Mouse (Mus musculus): Measurements from ENCODE around the gene Gcnt1.

Gene Gcnt1

DNA sequence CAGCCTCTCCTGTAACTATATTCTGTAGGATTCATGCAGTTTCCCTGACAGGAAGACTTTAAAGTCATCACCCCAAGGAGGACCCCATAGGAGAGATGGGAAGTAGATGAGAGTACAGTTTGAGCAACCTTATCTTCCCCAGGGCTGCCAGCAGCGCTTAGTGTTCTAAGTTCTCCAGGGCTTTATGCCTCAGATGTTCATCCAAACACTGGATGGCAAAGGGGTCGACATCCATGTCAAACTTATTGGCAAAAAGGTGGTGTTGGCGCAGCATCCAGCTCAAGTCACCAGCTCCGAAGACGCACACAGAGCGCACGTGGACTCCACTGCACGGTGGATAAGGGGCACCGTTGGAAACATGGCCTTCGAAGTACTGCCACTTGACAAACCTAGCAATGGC is 43.7 kb downstream of the Gcnt1 start:
- DNase-seq (ENCODE audit: extremely low read depth, low read depth, low spot score) = no peak

GRCm38 (mm10) chr19:17327881-17328404 is 44.7 kb downstream of the Gcnt1 start:
- no peak for DNase-seq (ENCODE audit: extremely low read depth, low read depth, low spot score)

- DNase-seq (ENCODE audit: extremely low read depth, low read depth, low spot score) = no peak
These were observed 48.9 kb downstream of the Gcnt1 start for GRCm38 (mm10) chr19:17323689-17324241.

- no peak for DNase-seq (ENCODE audit: extremely low read depth, low read depth, low spot score)
These were observed 49.5 kb downstream of the Gcnt1 start for GRCm38 (mm10) chr19:17323006-17323688.

GRCm38 (mm10) chr19:17319770-17320169 is 52.9 kb downstream of the Gcnt1 start:
- DNase-seq (ENCODE audit: extremely low read depth, low read depth, low spot score) = no peak

DNA sequence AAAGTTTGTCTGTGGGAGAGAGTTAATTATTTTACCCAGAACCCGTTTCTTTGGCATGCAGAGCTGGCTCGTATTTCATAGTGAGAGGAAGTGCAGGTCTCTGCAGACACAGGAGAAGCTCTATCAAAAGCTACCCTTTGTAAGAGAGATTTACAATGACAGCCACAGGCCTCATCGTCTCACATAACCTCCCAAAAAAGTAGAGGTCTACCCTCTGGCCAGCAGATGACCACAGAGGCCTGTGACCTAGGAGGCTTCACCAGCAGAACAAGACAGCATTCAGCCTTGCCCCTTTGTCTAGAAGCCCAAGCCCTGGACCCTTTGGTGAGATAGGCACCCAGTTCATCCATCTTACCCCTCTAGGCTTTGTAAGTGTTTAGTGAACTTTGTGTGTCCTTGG is 53.9 kb downstream of the Gcnt1 start:
- DNase-seq (ENCODE audit: extremely low read depth, low read depth, low spot score) = no peak

DNA sequence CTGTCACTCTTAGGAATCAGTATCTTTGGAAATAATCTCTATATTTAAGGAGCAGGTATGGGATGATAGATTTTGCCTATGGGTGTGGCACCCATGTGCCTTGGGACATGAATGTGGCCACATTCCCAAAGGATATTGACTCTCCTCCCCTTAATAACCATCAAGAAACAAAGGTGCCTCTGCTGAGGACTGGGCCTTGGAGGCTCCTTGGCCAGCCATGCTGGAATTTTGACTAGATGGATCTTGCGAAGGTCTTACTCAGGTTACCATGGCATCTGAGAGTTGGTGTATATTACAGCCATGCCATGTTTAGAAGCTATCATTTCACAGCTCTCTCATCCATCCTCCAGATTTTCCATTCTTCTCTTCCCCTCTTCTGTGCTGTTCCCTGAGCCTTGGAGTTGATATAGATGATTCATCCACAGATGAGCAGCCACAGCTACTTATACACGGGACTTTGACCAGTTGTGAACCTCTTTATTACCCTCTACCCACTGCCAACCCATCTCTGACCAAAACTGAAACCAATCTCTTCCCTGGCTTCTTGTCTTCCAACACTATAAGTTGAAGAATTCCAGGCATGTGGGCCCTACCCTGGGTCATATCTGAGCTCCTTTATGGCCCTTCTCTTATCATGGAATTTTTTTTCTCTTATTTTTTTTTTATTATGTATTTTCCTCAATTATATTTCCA is 56.2 kb downstream of the Gcnt1 start:
- DNase-seq (ENCODE audit: extremely low read depth, low read depth, low spot score) = no peak

GRCm38 (mm10) chr19:17314451-17314850 is 58.2 kb downstream of the Gcnt1 start:
- DNase-seq (ENCODE audit: extremely low read depth, low read depth, low spot score) = no peak

GRCm38 (mm10) chr19:17313766-17314165 is 58.9 kb downstream of the Gcnt1 start:
- DNase-seq (ENCODE audit: extremely low read depth, low read depth, low spot score) = no peak

DNA sequence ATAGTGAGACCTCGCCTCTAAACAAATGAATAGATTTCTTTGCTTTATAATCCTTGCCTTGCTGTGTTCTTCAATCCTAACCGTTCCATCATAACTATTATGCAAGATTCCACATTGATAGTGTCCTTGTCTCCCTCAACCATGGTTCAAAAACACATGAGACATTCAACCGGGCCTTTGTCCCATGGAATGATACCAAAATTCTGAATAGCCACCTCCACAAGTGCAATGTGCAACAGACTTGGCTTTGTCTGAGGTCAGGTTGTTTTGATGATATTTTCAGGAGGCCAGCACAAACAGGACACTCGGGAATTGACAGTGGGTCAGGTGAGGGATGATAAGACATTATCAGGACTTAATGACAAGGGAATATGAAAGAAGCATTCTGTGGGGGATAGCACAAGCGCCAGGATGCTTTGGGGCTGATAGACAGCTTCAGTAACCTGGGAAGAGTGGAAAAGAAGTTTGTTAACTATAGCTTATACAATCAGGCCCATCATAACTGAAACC is 59.9 kb downstream of the Gcnt1 start:
- no peak for DNase-seq (ENCODE audit: extremely low read depth, low read depth, low spot score)

DNA sequence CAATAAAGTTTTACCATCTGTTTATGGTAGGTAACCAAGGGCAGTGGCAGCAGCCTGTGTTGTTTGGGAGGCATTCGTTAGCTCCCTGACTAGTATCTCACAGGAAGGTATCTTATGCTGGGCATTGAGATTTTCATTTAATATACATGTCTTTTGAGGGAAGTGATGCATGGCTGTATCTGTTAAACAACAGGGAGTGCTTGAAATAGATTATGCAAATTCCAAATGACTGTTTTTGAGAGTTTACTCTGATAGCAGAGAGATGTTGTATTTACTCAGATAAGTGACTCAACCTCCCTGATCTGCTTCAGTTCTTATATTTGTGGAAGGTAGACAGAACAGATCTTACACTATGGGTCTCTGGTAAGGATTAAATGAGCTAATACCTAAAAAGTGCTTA is 61.1 kb downstream of the Gcnt1 start:
- DNase-seq (ENCODE audit: extremely low read depth, low read depth, low spot score) = no peak

- no peak for DNase-seq (ENCODE audit: extremely low read depth, low read depth, low spot score)
These were observed 61.6 kb downstream of the Gcnt1 start for GRCm38 (mm10) chr19:17311031-17311430.

- DNase-seq (ENCODE audit: extremely low read depth, low read depth, low spot score) = no peak
These were observed 76.6 kb downstream of the Gcnt1 start for GRCm38 (mm10) chr19:17296081-17296480.

- no peak for DNase-seq (ENCODE audit: extremely low read depth, low read depth, low spot score)
These were observed 77.4 kb downstream of the Gcnt1 start for GRCm38 (mm10) chr19:17295211-17295766.

- no peak for DNase-seq (ENCODE audit: extremely low read depth, low read depth, low spot score)
These were observed 78.5 kb downstream of the Gcnt1 start for GRCm38 (mm10) chr19:17294136-17294535.

GRCm38 (mm10) chr19:17289526-17289925 is 83.1 kb downstream of the Gcnt1 start:
- no peak for DNase-seq (ENCODE audit: extremely low read depth, low read depth, low spot score)

- DNase-seq (ENCODE audit: extremely low read depth, low read depth, low spot score) = no peak
These were observed 86.6 kb downstream of the Gcnt1 start for GRCm38 (mm10) chr19:17286004-17286403.

- no peak for DNase-seq (ENCODE audit: extremely low read depth, low read depth, low spot score)
These were observed 89.3 kb downstream of the Gcnt1 start for GRCm38 (mm10) chr19:17283317-17283716.

GRCm38 (mm10) chr19:17278381-17279051 is 94.1 kb downstream of the Gcnt1 start:
- no peak for DNase-seq (ENCODE audit: extremely low read depth, low read depth, low spot score)

Measured in fat pad, adult 2 months (tissue).